Mouse (Mus musculus) lung, postnatal 0 days (tissue): ENCODE data around the gene Olfr1320.
"Not testable (repeated sequence)": the region's sequence is repeated elsewhere in the genome, so short reads cannot be mapped to it uniquely, and the experiment has no call there.

Experiments
- CTCF ChIP-seq: IDR thresholded peaks from 2 replicates; pipeline ENCODE4 v1.5.1; 2016; ENCODE audit warnings: antibody characterized with exemption, mild to moderate bottlenecking
- EP300 ChIP-seq: IDR thresholded peaks from 2 replicates; pipeline ENCODE4 v1.6.1; 2016; ENCODE audit warnings: antibody characterized with exemption, mild to moderate bottlenecking, control low read depth

DNA sequence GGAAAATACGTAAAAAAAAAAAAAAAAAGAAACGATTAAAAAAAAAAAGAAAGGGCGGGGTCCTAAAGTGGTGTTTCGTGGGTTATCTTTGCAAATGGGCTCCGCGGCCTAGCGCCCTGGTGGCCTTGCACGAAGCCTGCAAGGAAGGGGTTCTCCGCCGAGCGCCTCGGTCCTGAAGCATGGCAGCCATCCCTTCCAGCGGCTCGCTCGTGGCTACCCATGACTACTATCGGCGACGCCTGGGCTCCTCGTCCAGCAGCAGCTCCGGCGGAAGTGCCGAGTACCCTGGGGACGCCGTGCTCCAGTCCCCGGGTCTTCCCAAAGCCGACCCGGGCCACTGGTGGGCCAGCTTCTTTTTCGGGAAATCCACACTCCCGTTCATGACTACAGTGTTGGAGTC, 11.4 kb upstream of the Olfr1320 start:
- not testable (repeated sequence) for TF ChIP-seq EP300, CTCF
